Mouse (Mus musculus) kidney, adult 8-10 months (tissue): ENCODE measurements at regions not wholly inside any gene's neighbourhood (a gene's known extent, or its start where the extent isn't known, plus 50 kb on each side); places are given as distances from the start of the nearest gene placed in this dataset.

Experiments used
- DNase-seq, 2 experiments: peaks; one replicate each; pipeline ENCODE4 v3.0.0; 2022

- DNase-seq: no peak
These were observed 273.7 kb downstream of the Rwdd3 start for GRCm38 (mm10) chr3:120897758-120898157.

- no peak for DNase-seq
These were observed 274.3 kb downstream of the Rwdd3 start for GRCm38 (mm10) chr3:120897221-120897620.

- DNase-seq: no peak
These were observed 285.2 kb downstream of the Rwdd3 start for GRCm38 (mm10) chr3:120886063-120886841.

GRCm38 (mm10) chr3:120885401-120885800 lies 286.1 kb downstream of the Rwdd3 start:
- DNase-seq: no peak

- DNase-seq: no peak
These were observed 287.3 kb downstream of the Rwdd3 start for GRCm38 (mm10) chr3:120884189-120884588.

- no peak for DNase-seq
These were observed 287.8 kb downstream of the Rwdd3 start for GRCm38 (mm10) chr3:120883650-120884049.

GRCm38 (mm10) chr3:120879409-120879808 lies 292.1 kb downstream of the Rwdd3 start:
- no peak for DNase-seq

GRCm38 (mm10) chr3:120875740-120876139 lies 295.8 kb downstream of the Rwdd3 start:
- DNase-seq: no peak

- no peak for DNase-seq
These were observed 306.5 kb downstream of the Rwdd3 start for GRCm38 (mm10) chr3:120865036-120865435.

- no peak for DNase-seq
These were observed 309.9 kb downstream of the Rwdd3 start for GRCm38 (mm10) chr3:120861641-120862040.

- DNase-seq: no peak
These were observed 313.2 kb downstream of the Rwdd3 start for GRCm38 (mm10) chr3:120858281-120858680.

GRCm38 (mm10) chr3:120854322-120854721 lies 317.2 kb downstream of the Rwdd3 start:
- no peak for DNase-seq

- no peak for DNase-seq
These were observed 327.9 kb downstream of the Rwdd3 start for GRCm38 (mm10) chr3:120843623-120844022.

GRCm38 (mm10) chr3:120823536-120823935 lies 348.0 kb downstream of the Rwdd3 start:
- no peak for DNase-seq

GRCm38 (mm10) chr3:120811901-120812300 lies 359.6 kb downstream of the Rwdd3 start:
- DNase-seq: no peak

- no peak for DNase-seq
These were observed 361.0 kb downstream of the Rwdd3 start for GRCm38 (mm10) chr3:120810527-120810926.

- DNase-seq: no peak
These were observed 361.4 kb downstream of the Rwdd3 start for GRCm38 (mm10) chr3:120810048-120810447.

GRCm38 (mm10) chr3:120786659-120787058 lies 384.8 kb downstream of the Rwdd3 start:
- no peak for DNase-seq

GRCm38 (mm10) chr3:120781486-120781885 lies 390.0 kb downstream of the Rwdd3 start:
- DNase-seq: no peak

GRCm38 (mm10) chr3:120779091-120779490 lies 392.4 kb downstream of the Rwdd3 start:
- DNase-seq: no peak

GRCm38 (mm10) chr3:120774951-120775350 lies 396.5 kb downstream of the Rwdd3 start:
- DNase-seq: no peak

- no peak for DNase-seq
These were observed 409.8 kb downstream of the Rwdd3 start for GRCm38 (mm10) chr3:120761681-120762080.

- DNase-seq: no peak
These were observed 410.3 kb downstream of the Rwdd3 start for GRCm38 (mm10) chr3:120761223-120761622.

GRCm38 (mm10) chr3:120748513-120748912 lies 423.0 kb downstream of the Rwdd3 start:
- no peak for DNase-seq

GRCm38 (mm10) chr3:120747678-120748077 lies 423.8 kb downstream of the Rwdd3 start:
- peak in 1 of 2 experiments; percentile 38 for DNase-seq
